Mouse (Mus musculus): ENCODE measurements around the gene 4833427G06Rik. TPM values are rescaled to one million over a fixed set of nuclear protein-coding genes. Genes with fewer than 3 reads are reported as not detected.

4833427G06Rik gene
- polyA plus RNA-seq, 1 experiment from 2014 or later = not detected

MicroRNAs encoded within 50 kb of the gene (microRNA counts, 519-probe panel; counts per million panel counts)
- microRNA mmu-miR-34b-3p (1,481 counts per million, percentile 8 among the panel's probes with 10 or more counts), microRNA mmu-miR-34b-5p (1,533 counts per million, percentile 9 among the panel's probes with 10 or more counts), microRNA mmu-miR-34c (4,702 counts per million, percentile 77 among the panel's probes with 10 or more counts)

Small RNA genes within 50 kb of the gene (microRNA-seq; reads per million reads assigned to microRNA genes)
- gene Mir34b (40.1 reads per million, percentile 51 among the genes with 10 or more reads in this experiment), gene Mir34c (888 reads per million, percentile 78 among the genes with 10 or more reads in this experiment)

Other genes starting within 250 kb of the 4833427G06Rik start
- gene Sik2, start 93.0 kb downstream of the 4833427G06Rik start, polyA plus RNA-seq (2014; fragmentation: Nextera tagmentation; extraction: Ambion mirVana) = 16.6 and 16.9 TPM in 2 replicates
- gene Btg4, start 41.2 kb downstream of the 4833427G06Rik start, polyA plus RNA-seq (2014; fragmentation: Nextera tagmentation; extraction: Ambion mirVana) = not detected in 2 replicates
- 2.8 and 5.2 TPM in 2 replicates for gene Layn, start 25.0 kb downstream of the 4833427G06Rik start, polyA plus RNA-seq (2014; fragmentation: Nextera tagmentation; extraction: Ambion mirVana)
- 0.01 TPM in 1 of 2 replicates, not detected in the other for gene Gm32742, start 63.4 kb upstream of the 4833427G06Rik start, polyA plus RNA-seq (2014; fragmentation: Nextera tagmentation; extraction: Ambion mirVana)
- gene Pou2af1, start 111.6 kb upstream of the 4833427G06Rik start, polyA plus RNA-seq (2014; fragmentation: Nextera tagmentation; extraction: Ambion mirVana) = 0.07 and 0.16 TPM in 2 replicates
- 2.4 and 2.9 TPM in 2 replicates for gene Colca2, start 176.5 kb upstream of the 4833427G06Rik start, polyA plus RNA-seq (2014; fragmentation: Nextera tagmentation; extraction: Ambion mirVana)
- not detected in 2 replicates for gene 1810046K07Rik, start 226.8 kb upstream of the 4833427G06Rik start, polyA plus RNA-seq (2014; fragmentation: Nextera tagmentation; extraction: Ambion mirVana)

All from intestine, embryonic 14.5 days (tissue).